12 mouse cellular contexts compared by ENCODE assay signal in the genomic region with DNA sequence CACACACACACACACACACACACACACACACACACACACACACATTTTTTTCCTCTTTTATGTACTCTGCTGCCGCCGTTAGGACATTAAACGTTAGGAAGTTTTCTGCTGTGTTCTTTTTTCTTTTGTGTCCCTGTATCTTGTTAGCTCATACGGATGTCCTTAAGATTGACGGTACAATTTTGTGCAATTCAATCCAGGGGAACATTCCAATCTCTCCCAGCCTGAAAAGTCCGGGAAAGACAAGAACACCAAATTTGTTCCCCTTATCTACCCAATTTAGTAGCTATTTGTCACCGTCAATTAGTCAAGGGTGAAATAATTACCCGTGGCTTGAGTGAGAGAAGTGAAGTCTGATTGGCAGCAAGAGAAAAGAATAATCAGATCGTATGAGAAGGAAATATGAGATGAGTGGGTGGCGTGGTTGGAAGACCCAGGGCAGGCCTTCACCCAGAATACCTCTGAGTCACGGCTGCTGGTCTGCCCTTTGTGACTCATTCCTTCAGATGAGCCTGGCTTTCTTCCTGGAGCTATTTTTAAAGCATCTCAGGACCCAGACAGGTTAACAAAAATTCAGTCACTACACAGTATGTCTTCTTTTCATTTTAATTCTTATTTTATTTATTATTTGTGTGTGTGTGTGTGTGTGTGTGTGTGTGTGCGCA.
DNase-seq lines count a peak whose midpoint lies in the region; ATAC-seq and TF ChIP-seq lines count a peak whose summit lies in the region.
"Had no signal": no experiment of that assay in that cellular context is flagged by ENCODE, and none has a peak within 500 bp of the region (broad histone marks: within the 10 kb centered on the region; RNA-seq: fewer than 3 reads in every experiment).

No protein-coding gene starts in this region.

- 39% methylated on average over 12 of the region's 12 CpGs for WGBS in heart, embryonic 14.5 days
- WGBS in heart, embryonic 10.5 days, result 43% methylated on average over 12 of the region's 12 CpGs
- WGBS in stomach, postnatal 0 days, result 35% methylated on average over 12 of the region's 12 CpGs

- no peak overlapping the region for H3K4me3 ChIP-seq in heart, embryonic 14.5 days (ENCODE audit: control insufficient read depth in 1 of 2, insufficient read depth in 1 of 2, low read depth in 1 of 2, low read length in 2 of 2)
- no peak overlapping the region for H3K4me3 ChIP-seq in heart, embryonic 10.5 days
- no peak overlapping the region for H3K4me3 ChIP-seq in stomach, postnatal 0 days (ENCODE audit: low read depth, low read length)
- H3K4me3 ChIP-seq: embryonic facial prominence, embryonic 12.5 days; hindbrain, embryonic 15.5 days; neural tube, embryonic 12.5 days had no signal

- no peak for ATAC-seq in heart, embryonic 14.5 days (ENCODE audit: insufficient number of reproducible peaks, insufficient read depth, low FRiP score, low read depth)
- ATAC-seq in stomach, postnatal 0 days (ENCODE audit: low FRiP score, low TSS enrichment), result no peak

- H3K4me1 ChIP-seq in heart, embryonic 14.5 days (ENCODE audit: control insufficient read depth in 2 of 2, insufficient read depth in 2 of 2, low read length in 2 of 2), result peaks cover 0 to 3% of the 10 kb centered on the region in 2 experiments; a peak in 2 of 4 replicates
- 0 out of 2 replicates have a peak, but pooled peaks cover 3% of the 10 kb centered on the region for H3K4me1 ChIP-seq in heart, embryonic 10.5 days
- H3K4me1 ChIP-seq in stomach, postnatal 0 days (replicated peaks; ENCODE audit: control insufficient read depth, insufficient read depth), result no peaks in the 10 kb centered on the region
- H3K4me1 ChIP-seq: hindbrain, embryonic 15.5 days; neural tube, embryonic 12.5 days had no signal

- TF ChIP-seq EP300 in stomach, postnatal 0 days (optimal IDR thresholded peaks at IDR 0.05), result no peak

- H3K9me3 ChIP-seq in heart, embryonic 14.5 days (ENCODE audit: control insufficient read depth, low read length), result peaks cover 6% of the 10 kb centered on the region; the same call in 1 of the 2 replicates
- no peaks in the 10 kb centered on the region for H3K9me3 ChIP-seq in heart, embryonic 10.5 days
- H3K9me3 ChIP-seq in stomach, postnatal 0 days (ENCODE audit: control insufficient read depth, low read length), result no peaks in the 10 kb centered on the region
- H3K9me3 ChIP-seq: embryonic facial prominence, embryonic 12.5 days; neural tube, embryonic 12.5 days had no signal

- 0 out of 2 replicates have a peak overlapping the region, but pooled peaks have one; percentile 13 for H3K4me2 ChIP-seq in heart, embryonic 14.5 days (ENCODE audit: low read length)
- no peak overlapping the region for H3K4me2 ChIP-seq in stomach, postnatal 0 days (replicated peaks; ENCODE audit: low read depth)
- H3K4me2 ChIP-seq: embryonic facial prominence, embryonic 12.5 days; hindbrain, embryonic 15.5 days; neural tube, embryonic 12.5 days had no signal

- DNase-seq in heart, embryonic 10.5 days (ENCODE audit: low spot score), result no peak
- peak; percentile 47 for DNase-seq in urinary bladder, postnatal 14 days (ENCODE audit: low spot score)
- DNase-seq in urinary bladder, postnatal 4 days (ENCODE audit: low spot score in 2 of 2), result no peak
- peak; percentile 57 for DNase-seq in brain, adult 2 months (ENCODE audit: low read depth, low spot score)
- DNase-seq in stomach, postnatal 0 days (ENCODE audit: low spot score), result no peak
- no peak for DNase-seq in cerebellum, adult 9-10 months
- no peak for DNase-seq in kidney, adult 8-10 months

- no peak overlapping the region for H3K9ac ChIP-seq in heart, embryonic 14.5 days (ENCODE audit: low read length)
- H3K9ac ChIP-seq in stomach, postnatal 0 days (ENCODE audit: low read length), result no peak overlapping the region
- H3K9ac ChIP-seq: embryonic facial prominence, embryonic 12.5 days; hindbrain, embryonic 15.5 days; neural tube, embryonic 12.5 days had no signal

- no peaks in the 10 kb centered on the region for H3K27me3 ChIP-seq in heart, embryonic 14.5 days (ENCODE audit: control insufficient read depth, insufficient read depth, low read length)
- no peaks in the 10 kb centered on the region for H3K27me3 ChIP-seq in heart, embryonic 10.5 days (ENCODE audit: insufficient read depth, poor library complexity, severe bottlenecking)
- no peaks in the 10 kb centered on the region for H3K27me3 ChIP-seq in stomach, postnatal 0 days (ENCODE audit: control insufficient read depth, insufficient read depth, low read length)
- H3K27me3 ChIP-seq: embryonic facial prominence, embryonic 12.5 days; hindbrain, embryonic 15.5 days; neural tube, embryonic 12.5 days had no signal

- no peak overlapping the region for H3K27ac ChIP-seq in heart, embryonic 14.5 days (replicated peaks in 1 of 2; ENCODE audit: control insufficient read depth in 1 of 2, insufficient read depth in 1 of 2, low read depth in 2 of 2, low read length in 2 of 2)
- H3K27ac ChIP-seq in heart, embryonic 10.5 days, result no peak overlapping the region
- no peak overlapping the region for H3K27ac ChIP-seq in stomach, postnatal 0 days (replicated peaks)
- H3K27ac ChIP-seq: embryonic facial prominence, embryonic 12.5 days; hindbrain, embryonic 15.5 days; neural tube, embryonic 12.5 days had no signal

- TF ChIP-seq CTCF in stomach, postnatal 0 days (IDR thresholded peaks at IDR 0.05; ENCODE audit: low read depth), result peak; percentile 4; the same call in 1 of the 2 replicates

- H3K36me3 ChIP-seq in heart, embryonic 14.5 days (ENCODE audit: control insufficient read depth, insufficient read depth, low read length), result no peaks in the 10 kb centered on the region
- H3K36me3 ChIP-seq in heart, embryonic 10.5 days, result no peaks in the 10 kb centered on the region
- H3K36me3 ChIP-seq in stomach, postnatal 0 days (ENCODE audit: control insufficient read depth, insufficient read depth, low read length), result no peaks in the 10 kb centered on the region
- H3K36me3 ChIP-seq: embryonic facial prominence, embryonic 12.5 days; G1E; hindbrain, embryonic 15.5 days; neural tube, embryonic 12.5 days had no signal

Comparison
In these comparisons a context has a peak if more than half of its experiments do, and no peak if none do; other contexts are left out.
1. DNase-seq: peak in urinary bladder, postnatal 14 days (single experiment) and brain, adult 2 months (single experiment); none in heart, embryonic 10.5 days (single experiment), urinary bladder, postnatal 4 days (0 of 2), stomach, postnatal 0 days (single experiment), cerebellum, adult 9-10 months (single experiment) and kidney, adult 8-10 months (0 of 2).